9 mouse cellular contexts compared by ENCODE assay signal in the genomic region with DNA sequence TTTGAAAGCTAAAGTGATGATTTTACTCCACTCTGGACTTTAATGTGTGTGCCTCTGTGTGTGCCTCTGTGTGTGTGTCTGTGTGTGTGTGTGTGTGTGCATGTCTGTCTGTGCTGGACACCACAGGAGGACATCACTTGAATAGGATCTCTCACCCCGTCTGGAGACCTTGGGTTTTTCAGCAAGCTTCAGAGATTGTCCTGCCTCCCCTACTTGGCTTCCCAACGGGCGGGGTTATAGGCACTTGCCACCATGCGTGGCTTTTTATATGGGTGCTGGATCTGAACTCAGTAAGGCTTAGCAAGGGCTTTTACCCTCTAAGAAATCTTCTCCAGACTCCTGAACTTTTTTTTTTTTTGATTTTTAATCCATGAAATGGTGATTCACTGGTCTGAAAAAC. TPM values are rescaled to one million over a fixed set of nuclear protein-coding genes. Genes with fewer than 3 reads are reported as not detected.
DNase-seq lines count a peak whose midpoint lies in the region; ATAC-seq and TF ChIP-seq lines count a peak whose summit lies in the region.
"Had no signal": no experiment of that assay in that cellular context is flagged by ENCODE, and none has a peak within 500 bp of the region (broad histone marks: within the 10 kb centered on the region; RNA-seq: fewer than 3 reads in every experiment).

No protein-coding gene starts in this region.

- peaks cover 7% of the 10 kb centered on the region for H3K4me1 ChIP-seq in kidney, embryonic 15.5 days
- H3K4me1 ChIP-seq in thymus, adult 2 months (replicated peaks; ENCODE audit: control insufficient read depth, insufficient read depth, low read length): peaks cover 14% of the 10 kb centered on the region
- H3K4me1 ChIP-seq in cerebellum, adult 2 months (ENCODE audit: control insufficient read depth, insufficient read depth, low read length): no peaks in the 10 kb centered on the region

- no peak for TF ChIP-seq POLR2A in thymus, adult 2 months (IDR thresholded peaks at IDR 0.05; ENCODE audit: control insufficient read depth, extremely low read depth, insufficient read depth, low read length, poor library complexity)
- no peak for TF ChIP-seq POLR2A in cerebellum, adult 2 months (IDR thresholded peaks at IDR 0.05; ENCODE audit: borderline replicate concordance, insufficient read depth, low read length)

- 38% methylated on average over 4 of the region's 4 CpGs for WGBS in kidney, embryonic 15.5 days
- WGBS in thymus, adult 2 months: 7% methylated on average over 4 of the region's 4 CpGs
- 37% methylated on average over 4 of the region's 4 CpGs for WGBS in cerebellum, adult 2 months

- H3K27ac ChIP-seq in kidney, embryonic 15.5 days: no peak overlapping the region
- peak overlapping the region; percentile 93 for H3K27ac ChIP-seq in thymus, adult 2 months (ENCODE audit: control insufficient read depth, insufficient read depth, low read length)
- H3K27ac ChIP-seq in cerebellum, adult 2 months (ENCODE audit: insufficient read depth, low read length): no peak overlapping the region
- H3K27ac ChIP-seq: liver, embryonic 14.5 days had no signal

- no peak for ATAC-seq in kidney, embryonic 15.5 days (replicated peaks; ENCODE audit: low FRiP score)

- peak overlapping the region; percentile 48; the same call in 1 of the 2 replicates for H3K4me2 ChIP-seq in kidney, embryonic 15.5 days

- no peak overlapping the region for H3K9ac ChIP-seq in kidney, embryonic 15.5 days
- H3K9ac ChIP-seq: liver, embryonic 14.5 days had no signal

- no peaks in the 10 kb centered on the region for H3K36me3 ChIP-seq in kidney, embryonic 15.5 days
- no peaks in the 10 kb centered on the region for H3K36me3 ChIP-seq in thymus, adult 2 months (ENCODE audit: control insufficient read depth, insufficient read depth, low read length)

- no peaks in the 10 kb centered on the region for H3K9me3 ChIP-seq in kidney, embryonic 15.5 days (replicated peaks)

- 0 out of 2 replicates have a peak, but pooled peaks cover 2% of the 10 kb centered on the region for H3K27me3 ChIP-seq in kidney, embryonic 15.5 days
- no peaks in the 10 kb centered on the region for H3K27me3 ChIP-seq in thymus, adult 2 months (ENCODE audit: control insufficient read depth, insufficient read depth, low read length)
- H3K27me3 ChIP-seq in cerebellum, adult 2 months (ENCODE audit: control insufficient read depth, insufficient read depth, low read length): no peaks in the 10 kb centered on the region

- TF ChIP-seq CTCF in thymus, adult 2 months (IDR thresholded peaks at IDR 0.05; ENCODE audit: borderline replicate concordance, control insufficient read depth, extremely low read depth, insufficient read depth, low read length, poor library complexity): no peak
- no peak for TF ChIP-seq CTCF in cerebellum, adult 2 months (IDR thresholded peaks at IDR 0.05; ENCODE audit: borderline replicate concordance, insufficient read depth, low read depth, low read length)

- peak; percentile 14 for DNase-seq in adrenal gland, postnatal 14 days
- no peak for DNase-seq in adrenal gland, adult 18-20 months (ENCODE audit: low spot score in 2 of 2)
- DNase-seq in kidney, postnatal 10 days: no peak
- no peak for DNase-seq in thymus, adult 2 months
- no peak for DNase-seq in thymus, postnatal 0 days (ENCODE audit: low spot score)
- no peak for DNase-seq in cerebellum, adult 2 months
- DNase-seq in embryo, embryonic 9.5 days (ENCODE audit: extremely low spot score): no peak

- no peak overlapping the region for H3K4me3 ChIP-seq in kidney, embryonic 15.5 days (replicated peaks)
- peak overlapping the region; percentile 17; the same call in 1 of the 2 replicates for H3K4me3 ChIP-seq in thymus, adult 2 months (ENCODE audit: control insufficient read depth, insufficient read depth, low read length)
- no peak overlapping the region for H3K4me3 ChIP-seq in cerebellum, adult 2 months (replicated peaks; ENCODE audit: insufficient read depth, low read depth, low read length)

RNA-seq across cellular contexts. Expression of a gene that starts 23.5 kb away (rescaled TPM):
- 25.6 and 27.0 TPM in 2 replicates for total RNA-seq in adrenal gland, postnatal 14 days (2021)
- total RNA-seq in adrenal gland, adult 18-20 months (2021): 10 to 100 TPM; 26.8 to 31.5 TPM
- polyA plus RNA-seq in kidney, embryonic 15.5 days (2015; fragmentation: Nextera tagmentation; extraction: Ambion mirVana): 19.4 and 20.4 TPM in 2 replicates
- polyA plus RNA-seq in thymus, adult 2 months (2012; rRNA removed): 36.1 and 49.9 TPM in 2 replicates
- polyA plus RNA-seq in thymus, postnatal 0 days (2015; fragmentation: Nextera tagmentation; extraction: Ambion mirVana): 20.7 and 23.0 TPM in 2 replicates
- 18.6 and 18.9 TPM in 2 replicates for polyA plus RNA-seq in cerebellum, adult 2 months (2012; rRNA removed)
